Mouse (Mus musculus) v-Abl transformed pro-B cells (cell line): ENCODE data around the gene Kpna7.
"Not testable (repeated sequence)": the region's sequence is repeated elsewhere in the genome, so short reads cannot be mapped to it uniquely, and the experiment has no call there.

Experiments used
- in situ Hi-C, 2 experiments: fragments of 400-800 bp; cut with MboI; formaldehyde crosslinking; loops; one replicate each; pipeline ENCODE4 v1.15.1; 2025; ENCODE audit not compliant: unreplicated experiment in 2 of 2

Kpna7 gene

DNA sequence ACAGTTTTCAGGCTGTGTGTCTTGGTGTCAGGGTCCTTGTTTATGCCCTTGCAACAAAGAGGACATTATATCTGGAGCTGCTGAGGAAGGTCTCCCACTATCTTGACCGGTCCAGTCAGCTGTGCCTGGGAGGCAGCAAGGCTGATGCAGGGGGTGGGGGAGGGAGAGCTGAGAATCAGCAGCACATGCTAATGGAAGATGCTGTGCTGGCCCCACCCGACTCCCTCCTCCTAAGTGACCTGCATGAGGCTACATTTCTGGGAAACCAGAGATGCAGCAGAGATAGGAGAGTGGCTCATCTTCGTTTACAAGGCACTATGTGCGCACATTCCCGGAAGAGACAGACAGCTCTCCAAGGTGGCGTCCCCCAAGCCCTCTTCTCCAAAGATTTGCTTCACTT lies 26.6 kb upstream of the Kpna7 start:
- in situ Hi-C loops, result loop anchor here (25.0 kb wide), 2 partner anchors 1098 to 1102 kb away; partner anchors contain the start of genes Ccz1 (in 2 of the 2) and Rnf6 (in 1 of the 2)

DNA sequence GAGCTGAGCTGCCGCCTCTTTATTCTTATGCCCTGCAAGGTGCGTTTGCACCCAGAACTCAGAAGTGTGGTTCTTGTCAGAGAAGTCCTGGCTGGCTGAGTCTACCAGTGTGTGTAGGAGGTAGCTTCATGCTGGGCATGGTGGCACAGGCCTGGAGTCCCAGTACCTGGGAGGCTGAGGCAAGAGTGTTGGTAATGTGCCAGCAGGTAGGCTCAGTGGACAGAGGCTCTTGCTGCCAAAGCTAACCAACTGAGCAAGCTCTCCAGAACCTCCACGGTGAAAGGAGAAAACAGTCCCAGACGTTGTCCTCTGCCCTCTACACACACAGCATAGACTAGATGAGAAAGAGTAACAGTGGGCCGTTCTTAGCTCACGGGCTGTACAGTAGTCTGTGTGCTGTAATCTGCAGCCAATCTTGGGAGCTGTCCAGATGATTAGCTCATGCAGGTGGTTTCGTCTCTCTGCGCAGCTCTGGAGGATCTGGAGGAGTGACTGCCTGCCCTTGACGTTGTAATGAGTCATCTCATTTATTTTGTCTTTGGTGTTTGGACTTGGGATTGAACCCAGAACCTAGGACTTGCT lies 22.0 kb upstream of the Kpna7 start:
- in situ Hi-C loops, result loop anchor here (25.0 kb wide), 2 partner anchors 1093 to 1107 kb away; partner anchors contain the start of genes Ccz1 (in 2 of the 2) and Rnf6 (in 1 of the 2)

- in situ Hi-C loops, result loop anchor here (25.0 kb wide), 2 partner anchors 1092 to 1108 kb away; partner anchors contain the start of genes Ccz1 (in 2 of the 2) and Rnf6 (in 1 of the 2)
Measured at GRCm38 (mm10) chr5:145104328-145104727, 20.5 kb upstream of the Kpna7 start.

DNA sequence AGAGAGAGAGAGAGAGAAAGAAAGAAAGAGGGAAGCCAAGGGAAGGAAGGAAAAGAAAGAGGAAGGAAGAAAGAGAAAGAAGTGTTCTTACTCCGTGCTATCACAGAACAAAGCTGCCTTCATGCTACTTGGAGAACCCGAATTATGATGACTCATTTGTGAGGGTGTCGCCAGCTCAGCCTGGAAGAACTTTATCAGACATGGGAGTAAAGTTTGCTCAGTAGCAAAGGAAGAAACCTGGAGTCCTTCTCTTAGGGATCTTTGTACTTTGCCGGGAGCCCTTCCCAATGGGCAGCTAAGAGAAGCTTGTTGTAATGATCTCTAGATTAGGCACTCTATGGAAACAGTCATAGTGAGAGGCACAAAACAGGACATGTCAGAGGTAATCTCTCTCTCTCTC lies 18.9 kb upstream of the Kpna7 start:
- in situ Hi-C loops, result loop anchor here (25.0 kb wide), 2 partner anchors 1090 to 1110 kb away; partner anchors contain the start of genes Ccz1 (in 2 of the 2) and Rnf6 (in 1 of the 2)

DNA sequence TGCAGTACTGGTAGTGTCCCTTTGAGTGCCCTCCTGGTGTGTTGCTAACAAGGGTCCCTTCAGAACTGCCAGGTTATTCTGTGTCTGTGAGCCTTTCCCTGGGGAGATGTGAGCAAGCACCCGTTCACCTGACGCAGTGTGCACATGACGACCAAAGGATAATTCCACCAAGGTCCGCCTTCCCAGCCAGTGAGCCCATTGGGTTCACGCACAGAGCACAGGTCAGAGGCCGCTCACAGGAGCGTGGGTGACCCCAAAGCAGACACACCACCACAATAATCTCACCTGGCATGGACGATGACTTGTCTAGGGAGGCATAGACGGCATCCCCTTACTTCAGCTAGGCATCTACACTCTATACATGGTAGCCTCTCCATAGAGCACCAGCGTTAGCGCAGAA lies 17.6 kb upstream of the Kpna7 start:
- in situ Hi-C loops, result loop anchor here (25.0 kb wide), 2 partner anchors 1089 to 1111 kb away; partner anchors contain the start of genes Ccz1 (in 2 of the 2) and Rnf6 (in 1 of the 2)

- in situ Hi-C loops, result loop anchor here (25.0 kb wide), 2 partner anchors 1089 to 1111 kb away; partner anchors contain the start of genes Ccz1 (in 2 of the 2) and Rnf6 (in 1 of the 2)
Measured at GRCm38 (mm10) chr5:145100960-145101359, 17.1 kb upstream of the Kpna7 start.

DNA sequence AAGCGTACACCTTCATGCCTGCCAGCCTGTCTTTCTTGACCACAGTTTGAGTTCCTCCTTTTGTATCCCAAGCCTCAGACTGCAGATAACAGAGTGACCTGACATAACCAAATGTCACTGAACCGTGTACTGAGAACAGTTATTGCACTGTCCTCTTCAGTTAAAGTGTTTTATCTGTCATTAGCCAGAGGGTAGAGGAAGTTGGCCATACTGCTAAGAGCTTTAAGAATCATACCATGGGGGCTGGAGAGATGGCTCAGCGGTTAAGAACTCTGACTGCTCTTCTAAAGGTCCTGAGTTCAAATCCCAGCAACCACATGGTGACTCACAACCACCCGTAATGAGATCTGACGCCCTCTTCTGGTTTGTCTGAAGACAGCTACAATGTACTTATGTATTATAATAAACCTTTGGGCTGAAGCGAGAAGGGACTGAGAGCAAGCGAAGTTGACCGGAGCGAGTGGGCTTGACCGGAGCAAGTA lies 14.6 kb upstream of the Kpna7 start:
- in situ Hi-C loops, result no loop called here

DNA sequence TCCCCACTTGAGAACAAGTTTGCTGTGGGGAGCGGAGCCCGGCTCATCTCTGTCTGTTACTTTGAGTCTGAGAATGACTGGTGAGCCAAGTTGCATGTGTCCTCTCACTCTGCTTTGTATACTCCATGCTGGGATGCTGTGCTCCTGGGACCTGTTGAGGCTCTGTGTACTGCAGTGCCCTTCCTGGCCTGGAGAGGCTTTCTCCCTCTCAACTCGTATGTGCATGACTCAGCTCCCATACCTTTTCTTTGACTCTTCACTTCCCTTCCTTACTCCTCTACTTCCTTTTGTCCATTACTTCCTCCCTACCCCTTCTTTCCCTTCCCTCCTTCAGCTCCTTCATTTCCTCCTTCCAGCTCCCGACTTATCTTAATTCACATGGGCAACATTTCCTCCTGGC lies 12.4 kb upstream of the Kpna7 start:
- in situ Hi-C loops, result no loop called here

- in situ Hi-C loops, result no loop called here
Measured at GRCm38 (mm10) chr5:145089878-145090277, 6.0 kb upstream of the Kpna7 start.

DNA sequence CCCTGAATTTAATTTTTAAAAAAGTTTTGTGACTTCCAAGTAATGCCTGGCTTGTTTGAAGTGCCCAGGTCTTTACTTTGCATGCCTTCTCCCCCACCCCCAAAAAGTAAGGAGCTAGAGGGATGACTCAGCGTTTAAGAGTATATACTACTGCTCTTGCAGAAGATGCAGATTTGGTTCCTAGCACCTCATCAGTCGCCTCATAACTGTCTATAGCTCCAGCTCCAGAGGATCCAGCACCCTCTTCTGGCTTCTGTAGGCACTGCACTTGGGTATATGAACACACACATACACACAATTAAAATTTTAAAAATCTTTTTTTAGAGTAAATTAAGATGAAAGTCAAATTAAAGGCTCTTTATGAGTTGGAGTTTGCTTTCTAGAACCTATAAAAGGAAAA lies 4.4 kb upstream of the Kpna7 start:
- in situ Hi-C loops, result no loop called here

DNA sequence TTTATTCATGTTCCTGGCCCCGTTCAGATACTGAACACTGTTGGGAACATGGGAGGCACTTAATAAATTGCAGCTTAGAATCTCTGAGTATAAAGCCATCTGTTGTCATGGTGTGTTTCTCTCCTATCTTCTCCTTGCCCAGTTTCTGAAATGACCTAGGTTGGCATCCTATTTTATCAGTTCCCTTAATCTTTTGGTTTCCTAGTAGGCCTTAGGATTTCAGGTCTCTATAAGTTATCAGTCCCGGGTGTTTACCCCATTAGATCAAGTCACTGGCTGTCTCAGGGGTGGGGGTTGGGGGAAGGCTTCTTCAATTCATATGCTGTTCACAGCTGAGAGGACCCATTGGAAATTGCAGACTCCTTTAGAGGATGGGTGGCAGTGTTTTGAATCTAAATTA lies 992 bp upstream of the Kpna7 start:
- in situ Hi-C loops, result no loop called here

GRCm38 (mm10) chr5:145083201-145083600 lies 629 bp downstream of the Kpna7 start:
- in situ Hi-C loops, result not testable (repeated sequence)

DNA sequence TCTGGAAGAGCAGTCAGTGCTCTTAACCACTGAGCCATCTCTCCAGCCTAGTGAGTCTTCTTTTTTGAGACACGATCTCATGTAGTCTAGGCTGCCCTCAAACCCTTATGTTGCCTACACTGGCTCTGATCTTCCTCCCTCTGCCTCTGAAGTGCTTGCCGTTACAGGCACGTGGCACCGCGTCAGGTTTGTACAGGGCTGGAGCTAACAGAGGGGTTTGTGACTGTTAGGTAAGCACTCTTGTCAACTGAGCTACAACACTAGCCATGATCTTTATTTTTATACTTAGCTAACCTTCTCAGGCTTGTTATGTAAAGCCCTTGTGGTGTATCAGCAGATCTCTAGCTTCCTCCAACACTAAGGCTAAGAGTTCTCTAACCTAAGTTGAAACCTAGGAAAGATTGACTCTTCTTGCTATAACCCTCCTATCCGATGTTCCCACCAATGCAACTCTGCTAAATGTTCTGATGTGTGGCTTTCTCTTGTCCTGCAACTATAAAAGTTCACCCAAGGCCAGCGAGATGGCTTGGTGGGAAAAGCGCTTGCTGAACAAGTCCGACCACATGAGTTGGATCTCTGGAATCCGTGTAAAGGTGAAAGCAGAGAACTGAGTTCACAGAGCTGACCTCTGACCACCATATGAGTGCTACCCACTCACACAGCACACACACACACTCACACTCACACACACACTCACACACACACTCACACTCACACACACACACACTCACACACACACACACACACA lies 1.8 kb downstream of the Kpna7 start:
- in situ Hi-C loops, result no loop called here

GRCm38 (mm10) chr5:145075081-145075480 lies 8.7 kb downstream of the Kpna7 start:
- in situ Hi-C loops, result loop anchor here in 1 of 2 experiments (10.0 kb wide), 1 partner anchor 200 kb away; no protein-coding TSS in a partner anchor

DNA sequence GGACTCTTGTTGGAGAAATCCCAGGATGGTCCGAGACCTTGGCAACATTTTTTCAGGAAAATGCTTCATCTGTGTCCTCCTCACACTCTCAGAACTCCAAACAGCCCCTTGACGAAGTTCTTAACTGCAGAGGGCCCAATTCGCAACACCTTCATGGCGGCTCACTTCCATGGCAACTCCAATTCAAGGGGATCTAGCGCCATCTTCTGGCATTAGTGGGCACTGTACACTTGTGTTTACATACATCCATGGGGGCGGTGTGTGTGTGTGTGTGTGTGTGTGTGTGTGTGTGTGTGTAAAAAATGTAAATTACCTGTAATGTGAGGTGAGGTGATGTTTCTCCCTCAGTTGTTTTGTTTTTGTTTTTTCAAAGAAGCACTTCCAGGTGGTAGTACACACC lies 12.5 kb downstream of the Kpna7 start:
- in situ Hi-C loops, result loop anchor here in 1 of 2 experiments (10.0 kb wide), 1 partner anchor 197 kb away; no protein-coding TSS in a partner anchor

- in situ Hi-C loops, result loop anchor here (10.0 kb wide), 1 partner anchor 195 kb away; no protein-coding TSS in a partner anchor
Measured at GRCm38 (mm10) chr5:145069707-145070106, 14.1 kb downstream of the Kpna7 start.

DNA sequence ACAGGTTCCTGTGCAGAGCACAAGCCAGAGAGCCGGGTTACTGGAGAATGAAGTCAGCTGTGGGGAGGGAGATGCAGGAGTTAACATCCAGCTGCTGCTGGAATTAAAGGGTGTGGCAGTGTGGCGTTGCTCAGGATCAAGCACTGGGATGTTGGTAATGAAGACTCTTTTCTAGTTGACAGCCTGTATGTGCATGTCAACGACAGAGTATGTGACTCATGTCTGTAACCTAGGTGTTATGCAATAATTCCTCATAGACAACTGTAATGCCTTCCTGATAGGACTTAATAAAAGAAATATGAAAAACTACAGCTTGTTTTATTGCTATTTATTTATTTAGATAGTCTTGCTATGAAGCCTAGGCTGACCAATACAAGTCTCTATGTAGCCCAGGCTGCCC lies 15.0 kb downstream of the Kpna7 start:
- in situ Hi-C loops, result loop anchor here in 1 of 2 experiments (10.0 kb wide), 1 partner anchor 194 kb away; no protein-coding TSS in a partner anchor

- in situ Hi-C loops, result loop anchor here in 1 of 2 experiments (10.0 kb wide), 1 partner anchor 190 kb away; no protein-coding TSS in a partner anchor
Measured at GRCm38 (mm10) chr5:145064765-145065340, 19.0 kb downstream of the Kpna7 start.

DNA sequence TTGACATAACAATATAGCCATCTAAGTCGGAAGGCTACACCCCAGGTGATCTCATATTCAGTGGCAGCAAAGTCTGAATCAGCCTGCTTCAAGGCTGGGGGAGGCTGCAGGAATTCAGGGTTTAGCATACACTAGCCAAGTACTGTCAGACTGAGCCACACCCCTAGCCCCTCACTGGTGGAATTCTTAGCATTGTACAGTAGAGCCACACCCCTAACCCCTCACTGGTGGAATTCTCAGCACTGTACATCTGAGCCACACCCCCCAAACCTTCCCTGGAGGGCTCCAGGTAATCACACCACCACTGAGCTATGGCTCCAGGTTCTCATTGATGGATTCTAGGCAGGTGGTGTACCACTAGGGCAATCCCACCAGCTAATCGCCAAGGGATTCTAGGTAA lies 24.3 kb downstream of the Kpna7 start:
- in situ Hi-C loops, result no loop called here

- in situ Hi-C loops, result no loop called here
Measured at GRCm38 (mm10) chr5:145058722-145059121, 25.1 kb downstream of the Kpna7 start.

GRCm38 (mm10) chr5:145057907-145058306 lies 25.9 kb downstream of the Kpna7 start:
- in situ Hi-C loops, result no loop called here
